Mouse (Mus musculus) ES-Bruce4 (cell line): ENCODE data around the gene Sectm1b.

ENCODE experiments used
- CTCF ChIP-seq: IDR thresholded peaks from one replicate; pipeline ENCODE4 v1.8.1; 2011; ENCODE audit warnings: low read depth, low read length
- EP300 ChIP-seq: IDR thresholded peaks from 2 replicates; pipeline ENCODE4 v1.6.1; 2011; ENCODE audit warnings: low read depth, low read length; ENCODE audit not compliant: insufficient read depth
- POLR2A ChIP-seq: IDR thresholded peaks from one replicate; pipeline ENCODE4 v1.8.1; 2011; ENCODE audit warnings: low read length; ENCODE audit not compliant: insufficient read depth

- TF ChIP-seq POLR2A (no peak), CTCF (no peak), EP300 (no peak)
Observed at GRCm38 (mm10) chr11:121038366-121039240, 24.8 kb downstream of the Sectm1b start.
